Mouse (Mus musculus) stomach, postnatal 0 days (tissue): ENCODE results near the gene Hoxa5. TPM values are rescaled to one million over a fixed set of nuclear protein-coding genes. Genes with fewer than 3 reads are reported as not detected.

Experiments used
- ATAC-seq: fragments of 200-750 bp; cut with Nextera tagmentation; 2 replicates; pipeline ENCODE4 v1.8.0; 2017; ENCODE audit not compliant: low FRiP score, low TSS enrichment
- DNase-seq: peaks from one replicate; pipeline ENCODE4 v3.0.0-alpha.2; 2016; ENCODE audit warnings: low spot score
- H3K27ac ChIP-seq: fragments of 300-500 bp; sonication (generic); replicated peaks from 2 replicates; pipeline ENCODE4 v1.5.1; 2014; ENCODE audit warnings: mild to moderate bottlenecking, control low read depth
- H3K27me3 ChIP-seq: fragments of 300-500 bp; sonication (generic); 2 replicates; pipeline ENCODE4 v1.6.1; 2014; ENCODE audit warnings: low read length; ENCODE audit not compliant: control insufficient read depth, insufficient read depth
- H3K36me3 ChIP-seq: fragments of 300-500 bp; sonication (generic); 2 replicates; pipeline ENCODE4 v1.6.1; 2014; ENCODE audit warnings: low read length, mixed read lengths; ENCODE audit not compliant: control insufficient read depth, insufficient read depth
- H3K4me1 ChIP-seq: fragments of 300-500 bp; sonication (generic); replicated peaks from 2 replicates; pipeline ENCODE4 v1.6.1; 2014; ENCODE audit warnings: antibody characterized with exemption; ENCODE audit not compliant: control insufficient read depth, insufficient read depth
- H3K4me2 ChIP-seq: fragments of 300-500 bp; sonication (generic); replicated peaks from 2 replicates; pipeline ENCODE4 v1.6.1; 2014; ENCODE audit warnings: low read depth, mild to moderate bottlenecking, control low read depth, moderate library complexity
- H3K4me3 ChIP-seq: fragments of 300-500 bp; sonication (generic); 2 replicates; pipeline ENCODE4 v1.5.1; 2014; ENCODE audit warnings: low read depth, low read length, control low read depth
- H3K9ac ChIP-seq: fragments of 300-500 bp; sonication (generic); 2 replicates; pipeline ENCODE4 v1.6.1; 2014; ENCODE audit warnings: mild to moderate bottlenecking, low read length, control low read depth, mixed read lengths
- H3K9me3 ChIP-seq: fragments of 300-500 bp; sonication (generic); 2 replicates; pipeline ENCODE4 v1.6.1; 2016; ENCODE audit warnings: low read length; ENCODE audit not compliant: control insufficient read depth
- CTCF ChIP-seq: IDR thresholded peaks from 2 replicates; pipeline ENCODE4 v1.5.1; 2016; ENCODE audit warnings: antibody characterized with exemption, low read depth, mild to moderate bottlenecking, moderate library complexity
- EP300 ChIP-seq: optimal IDR thresholded peaks from 2 replicates; pipeline ENCODE3; 2016; ENCODE audit warnings: antibody characterized with exemption
- WGBS: fragments of 180-500 bp; shearing (Covaris S2); extraction: QIAGEN DNeasy Blood & Tissue Kit; methylation state at CpG from one replicate; pipeline ENCODE4 v1.1.7; 2014; 5-methylcytosine and 5-hydroxymethylcytosine counted together
- polyA plus RNA-seq: library from polyadenylated mRNA; unstranded; fragments of >200 nt; fragmentation: Nextera tagmentation; extraction: Ambion mirVana; gene quantifications from 2 replicates; pipeline ENCODE4 v1.2.1, GENCODE M21; 2015

Gene Hoxa5
- polyA plus RNA-seq, 1 experiment from 2014 or later: 8.4 TPM

DNA sequence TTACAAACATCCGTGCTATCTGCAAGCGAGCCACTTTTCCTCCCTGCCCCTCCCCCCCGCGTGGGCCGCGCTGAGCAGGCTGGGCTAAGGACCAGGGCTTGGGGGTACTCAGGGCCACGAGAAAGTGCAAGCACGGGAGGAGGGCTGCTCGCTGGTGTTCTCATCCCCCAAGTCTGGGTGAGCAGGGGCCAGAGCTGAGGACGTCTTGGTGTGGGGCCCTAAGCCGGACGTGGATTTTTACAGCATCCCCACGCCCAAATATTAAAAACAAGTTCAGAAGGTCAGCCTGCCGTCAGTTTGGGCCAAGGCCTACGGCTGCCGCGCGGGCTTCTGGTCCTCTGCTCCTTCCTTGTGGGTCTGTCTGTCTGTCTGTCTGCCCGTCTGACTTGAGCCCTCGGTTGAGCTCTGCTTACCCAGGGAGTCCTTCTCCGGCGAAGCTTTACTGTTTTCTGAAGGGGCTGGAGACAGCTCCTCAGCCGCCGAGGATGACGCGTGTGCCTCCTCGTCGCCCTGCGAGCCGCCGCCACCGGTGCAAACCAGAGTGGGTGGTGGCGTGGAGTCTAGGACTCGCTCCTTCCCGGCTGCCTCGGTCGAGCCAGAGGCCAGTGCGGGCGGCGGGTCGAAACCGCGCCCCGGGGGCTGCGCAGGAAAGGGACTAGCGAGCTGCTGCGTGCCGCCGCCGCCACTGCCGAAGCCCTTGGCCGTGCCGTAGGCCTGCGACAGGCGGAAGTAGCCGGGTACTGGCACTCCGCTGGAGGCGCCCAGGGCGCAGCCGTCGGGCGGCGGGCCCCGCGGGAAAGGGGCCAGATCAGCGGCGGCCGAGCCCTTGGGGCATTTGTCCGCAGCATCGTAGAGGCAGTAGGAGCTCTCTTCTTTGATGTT, 29.4 kb upstream of the Hoxa5 start:
- peak; percentile 35 for ATAC-seq
- Histone ChIP-seq H3K27ac (no peak overlapping the region), H3K4me3 (no peak overlapping the region), H3K4me1 (no peaks in the 10 kb centered on the region), H3K36me3 (no peaks in the 10 kb centered on the region), H3K4me2 (no peak overlapping the region), H3K9ac (no peak overlapping the region), H3K27me3 (peaks cover 50% of the 10 kb centered on the region), H3K9me3 (no peaks in the 10 kb centered on the region)
- TF ChIP-seq EP300: no peak
- no peak for TF ChIP-seq CTCF
- WGBS: under 1% methylated on average over 70 of the region's 70 CpGs
- DNase-seq: no peak

DNA sequence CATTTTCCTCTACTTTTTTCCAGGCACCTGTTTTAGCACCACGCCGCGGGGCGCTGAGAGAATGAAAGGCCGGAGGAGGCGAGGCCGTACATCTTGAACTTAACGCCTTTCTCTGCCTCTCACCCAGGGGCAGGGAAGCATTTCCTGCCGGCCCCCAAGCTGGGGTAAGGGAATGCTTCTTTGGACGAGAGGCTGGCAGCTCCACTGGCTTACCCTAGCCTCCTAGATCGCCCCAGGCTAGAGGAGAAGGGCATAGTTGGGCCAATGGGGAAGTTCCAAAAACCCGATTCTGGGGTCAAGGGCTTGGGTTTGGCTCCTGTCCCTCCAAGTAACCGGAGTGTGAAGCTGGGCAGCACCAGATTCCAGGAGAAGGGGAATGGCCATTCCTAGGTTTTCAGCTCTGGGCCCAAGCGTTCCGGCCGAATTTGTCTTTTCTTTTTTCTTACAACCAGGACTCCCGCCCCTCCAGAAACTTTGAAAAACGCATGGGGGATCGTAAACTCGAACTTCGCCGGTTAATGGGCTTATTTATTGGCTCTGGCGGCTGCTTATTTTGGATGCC, 28.7 kb upstream of the Hoxa5 start:
- ATAC-seq (no peak), DNase-seq (no peak)
- H3K4me3 ChIP-seq: no peak overlapping the region; the same call in 1 of the 2 replicates
- H3K9ac ChIP-seq: no peak overlapping the region
- no peaks in the 10 kb centered on the region for H3K36me3 ChIP-seq
- no peaks in the 10 kb centered on the region for H3K9me3 ChIP-seq
- WGBS: 3% methylated on average over 23 of the region's 23 CpGs
- no peak overlapping the region for H3K27ac ChIP-seq
- no peak for TF ChIP-seq EP300
- no peak for TF ChIP-seq CTCF
- no peak overlapping the region for H3K4me2 ChIP-seq
- H3K4me1 ChIP-seq: no peaks in the 10 kb centered on the region
- peaks cover 54% of the 10 kb centered on the region for H3K27me3 ChIP-seq

DNA sequence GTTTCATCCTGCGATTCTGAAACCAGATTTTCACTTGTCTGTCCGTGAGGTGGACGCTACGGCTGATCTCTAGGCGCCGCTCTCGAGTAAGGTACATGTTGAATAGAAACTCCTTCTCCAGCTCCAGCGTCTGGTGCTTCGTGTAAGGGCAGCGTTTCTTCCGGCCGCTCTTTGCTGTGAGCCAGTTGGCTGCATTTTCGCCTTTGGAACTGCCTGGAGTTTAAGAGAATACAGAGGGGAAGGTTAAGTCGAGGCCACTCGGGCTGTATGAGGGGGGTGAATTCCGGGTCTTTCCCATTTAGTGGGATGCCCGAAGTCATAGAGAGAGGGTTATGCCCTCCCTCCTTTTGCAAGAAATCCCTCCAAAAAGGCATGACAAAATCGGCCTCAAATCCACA, 28.2 kb upstream of the Hoxa5 start:
- H3K27me3 ChIP-seq: peaks cover 50% of the 10 kb centered on the region
- no peak overlapping the region for H3K9ac ChIP-seq
- no peak overlapping the region for H3K4me2 ChIP-seq
- no peak for DNase-seq
- no peak overlapping the region for H3K27ac ChIP-seq
- H3K4me3 ChIP-seq: no peak overlapping the region
- H3K4me1 ChIP-seq: no peaks in the 10 kb centered on the region
- H3K36me3 ChIP-seq: no peaks in the 10 kb centered on the region
- TF ChIP-seq EP300 (no peak), CTCF (no peak)
- H3K9me3 ChIP-seq: no peaks in the 10 kb centered on the region
- ATAC-seq: no peak
- WGBS: 1% methylated on average over 18 of the region's 18 CpGs

DNA sequence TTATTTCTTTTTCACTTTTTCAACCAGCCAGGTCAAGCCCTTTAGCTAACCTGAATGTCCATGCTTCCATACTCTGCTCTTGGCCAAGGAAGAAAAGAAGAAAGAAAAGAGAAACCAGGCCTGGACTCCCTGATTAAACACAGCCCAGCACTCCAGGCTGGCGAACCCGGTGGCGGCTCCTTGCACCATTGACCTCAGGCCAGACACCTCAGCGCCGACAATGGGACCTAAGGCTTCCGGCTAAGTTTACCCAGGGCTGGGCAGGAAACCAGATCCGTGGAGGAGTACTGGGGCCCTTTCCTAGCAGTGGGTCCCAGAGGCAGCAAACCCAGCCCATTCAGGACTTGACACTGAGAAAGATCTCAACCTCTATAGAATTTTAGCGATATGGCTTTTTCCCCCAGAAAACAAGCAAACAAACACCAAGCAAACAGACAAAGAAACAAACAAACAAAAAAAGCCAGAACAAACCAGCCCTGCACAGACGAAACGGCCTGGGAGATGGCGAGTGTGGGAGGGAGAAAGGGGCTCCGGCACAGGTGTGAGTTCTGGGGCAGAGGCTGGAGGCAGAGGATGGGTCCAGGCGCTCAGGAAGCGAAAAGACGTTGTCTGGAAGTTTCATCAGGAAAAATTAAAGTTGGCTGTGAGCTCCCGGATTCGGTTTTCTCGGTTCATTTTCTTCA, 27.6 kb upstream of the Hoxa5 start:
- TF ChIP-seq CTCF (no peak), EP300 (no peak)
- H3K4me1 ChIP-seq: no peaks in the 10 kb centered on the region
- DNase-seq (no peak), ATAC-seq (no peak)
- WGBS: 3% methylated on average over 18 of the region's 18 CpGs
- peaks cover 46% of the 10 kb centered on the region for H3K27me3 ChIP-seq
- H3K27ac ChIP-seq: no peak overlapping the region
- H3K4me3 ChIP-seq: no peak overlapping the region
- H3K9ac ChIP-seq: no peak overlapping the region
- H3K36me3 ChIP-seq: no peaks in the 10 kb centered on the region
- H3K4me2 ChIP-seq: no peak overlapping the region
- H3K9me3 ChIP-seq: no peaks in the 10 kb centered on the region

DNA sequence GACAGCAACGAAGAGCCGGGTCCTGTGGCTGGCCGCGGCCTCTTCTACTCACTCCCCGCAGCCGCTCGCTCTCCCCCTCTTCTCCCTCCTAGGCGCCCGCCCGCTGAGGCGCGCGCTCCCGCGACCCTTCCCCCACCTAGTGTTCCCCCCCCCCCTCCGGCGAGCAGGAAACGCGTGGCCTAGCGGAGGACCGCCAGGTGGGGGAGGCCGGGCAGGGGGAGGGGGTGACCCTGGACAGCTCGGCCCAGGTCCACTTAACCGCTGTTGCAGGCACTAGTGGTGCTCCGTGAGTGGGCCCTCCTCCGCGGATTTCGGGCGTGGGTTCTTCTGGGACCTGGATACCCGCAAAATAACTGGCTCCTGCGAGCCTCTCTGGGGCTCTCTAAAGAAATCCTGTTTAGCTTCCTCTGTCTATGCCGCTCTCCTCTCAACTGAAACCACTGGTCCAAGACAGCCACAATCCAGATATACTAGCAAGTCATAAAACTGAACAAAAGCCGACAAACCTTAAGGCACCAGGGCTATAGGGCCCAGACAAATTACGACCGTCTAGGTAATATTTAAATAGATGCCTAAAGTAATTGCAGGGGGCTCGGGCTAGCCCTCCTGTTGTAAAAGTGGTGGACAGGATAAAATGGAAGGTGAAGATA, 26.3 kb upstream of the Hoxa5 start, which contains the start of gene Hoxa9:
Gene Hoxa9, minus strand, starts transcription at position 574 of the 650 bp plus-strand sequence.
- Histone ChIP-seq H3K36me3 (no peaks in the 10 kb centered on the region), H3K4me2 (no peak within 1 kb of the TSS), H3K27ac (no peak within 1 kb of the TSS), H3K9ac (no peak within 1 kb of the TSS), H3K27me3 (peaks cover 50% of the 10 kb centered on the region), H3K9me3 (no peaks in the 10 kb centered on the region), H3K4me3 (no peak within 1 kb of the TSS), H3K4me1 (no peaks in the 10 kb centered on the region)
- TF ChIP-seq EP300: no peak
- no peak for TF ChIP-seq CTCF
- DNase-seq: no peak
- ATAC-seq: no peak
- WGBS: 4% methylated on average over 28 of the region's 36 CpGs
